Mouse (Mus musculus): ENCODE measurements around the gene Gm21969. TPM values are rescaled to one million over a fixed set of nuclear protein-coding genes. Genes with fewer than 3 reads are reported as not detected.
A peak's percentile ranks its signal among the peaks of the same experiment; 100 is the strongest.

Gm21969 gene
- polyA plus RNA-seq, 1 experiment from 2014 or later: not detected

DNA sequence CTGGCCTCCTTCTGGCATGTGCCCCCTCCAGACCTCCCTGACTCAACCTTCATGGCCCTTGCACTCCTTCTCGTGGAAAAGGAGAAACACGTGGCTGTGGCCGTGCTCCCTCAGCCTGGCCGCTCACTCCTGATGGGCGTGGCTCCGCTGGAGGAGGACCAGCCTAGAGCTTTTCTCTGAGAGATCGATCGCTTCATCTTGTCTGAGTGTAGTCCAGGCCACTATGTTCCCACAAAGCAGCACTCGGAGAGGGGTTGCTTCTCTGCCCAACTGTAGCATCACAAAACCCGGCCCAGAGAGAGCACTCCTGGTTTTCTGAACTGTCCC lies 29.2 kb downstream of the Gm21969 start:
- H3K4me2 ChIP-seq (ENCODE audit: low read length): no peak overlapping the region
- WGBS: 87% methylated on average over 10 of the region's 10 CpGs
- peaks cover 3% of the 10 kb centered on the region; the same call in 1 of the 2 replicates for H3K4me1 ChIP-seq (ENCODE audit: control insufficient read depth, insufficient read depth, low read length)
- H3K9ac ChIP-seq (ENCODE audit: low read depth, low read length): no peak overlapping the region
- H3K27me3 ChIP-seq (ENCODE audit: control insufficient read depth, insufficient read depth, low read depth, low read length): no peaks in the 10 kb centered on the region
- H3K9me3 ChIP-seq (replicated peaks; ENCODE audit: control insufficient read depth, low read length, poor library complexity, severe bottlenecking): no peaks in the 10 kb centered on the region
- H3K27ac ChIP-seq (ENCODE audit: low read length): no peak overlapping the region
- H3K36me3 ChIP-seq (ENCODE audit: control insufficient read depth, insufficient read depth, low read length): no peaks in the 10 kb centered on the region; the same call in 1 of the 2 replicates
- no peak for ATAC-seq
- H3K4me3 ChIP-seq (ENCODE audit: low read depth, low read length): no peak overlapping the region

DNA sequence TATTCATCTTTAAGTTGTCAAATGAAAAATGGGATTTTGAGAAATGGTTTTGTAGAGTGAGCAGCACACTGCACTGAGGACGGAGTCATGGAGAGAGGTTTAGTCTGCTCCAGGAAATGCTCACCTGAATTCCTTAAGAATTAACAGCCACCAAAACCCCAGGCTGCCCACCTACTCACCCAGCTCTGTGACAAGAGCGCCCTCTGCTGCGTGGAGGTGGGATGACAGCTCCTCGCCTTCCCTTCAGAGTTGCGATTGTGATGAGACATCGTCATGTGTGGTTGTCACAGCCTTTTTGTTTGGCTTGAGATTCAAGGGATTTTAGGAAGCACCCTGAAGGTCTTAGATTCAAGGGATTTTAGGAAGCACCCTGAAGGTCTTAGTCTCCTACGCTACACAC lies 33.4 kb downstream of the Gm21969 start:
- H3K9me3 ChIP-seq (replicated peaks; ENCODE audit: control insufficient read depth, low read length, poor library complexity, severe bottlenecking): no peaks in the 10 kb centered on the region
- H3K27me3 ChIP-seq (ENCODE audit: control insufficient read depth, insufficient read depth, low read depth, low read length): no peaks in the 10 kb centered on the region
- H3K4me1 ChIP-seq (ENCODE audit: control insufficient read depth, insufficient read depth, low read length): peaks cover 6% of the 10 kb centered on the region
- no peak overlapping the region for H3K4me2 ChIP-seq (ENCODE audit: low read length)
- H3K27ac ChIP-seq (ENCODE audit: low read length): no peak overlapping the region
- 26% methylated on average over 7 of the region's 7 CpGs for WGBS
- H3K4me3 ChIP-seq (ENCODE audit: low read depth, low read length): no peak overlapping the region
- H3K9ac ChIP-seq (ENCODE audit: low read depth, low read length): no peak overlapping the region
- H3K36me3 ChIP-seq (ENCODE audit: control insufficient read depth, insufficient read depth, low read length): peaks cover 3% of the 10 kb centered on the region
- ATAC-seq: no peak

GRCm38 (mm10) chr4:139637847-139638246 lies 34.9 kb downstream of the Gm21969 start:
- H3K9ac ChIP-seq (ENCODE audit: low read depth, low read length): no peak overlapping the region
- H3K36me3 ChIP-seq (ENCODE audit: control insufficient read depth, insufficient read depth, low read length): peaks cover 3% of the 10 kb centered on the region
- WGBS: 87% methylated on average over 9 of the region's 9 CpGs
- no peaks in the 10 kb centered on the region for H3K9me3 ChIP-seq (replicated peaks; ENCODE audit: control insufficient read depth, low read length, poor library complexity, severe bottlenecking)
- no peak overlapping the region for H3K4me2 ChIP-seq (ENCODE audit: low read length)
- peaks cover 14% of the 10 kb centered on the region for H3K4me1 ChIP-seq (ENCODE audit: control insufficient read depth, insufficient read depth, low read length)
- no peak overlapping the region for H3K4me3 ChIP-seq (ENCODE audit: low read depth, low read length)
- H3K27me3 ChIP-seq (ENCODE audit: control insufficient read depth, insufficient read depth, low read depth, low read length): no peaks in the 10 kb centered on the region
- ATAC-seq: no peak
- H3K27ac ChIP-seq (ENCODE audit: low read length): no peak overlapping the region

DNA sequence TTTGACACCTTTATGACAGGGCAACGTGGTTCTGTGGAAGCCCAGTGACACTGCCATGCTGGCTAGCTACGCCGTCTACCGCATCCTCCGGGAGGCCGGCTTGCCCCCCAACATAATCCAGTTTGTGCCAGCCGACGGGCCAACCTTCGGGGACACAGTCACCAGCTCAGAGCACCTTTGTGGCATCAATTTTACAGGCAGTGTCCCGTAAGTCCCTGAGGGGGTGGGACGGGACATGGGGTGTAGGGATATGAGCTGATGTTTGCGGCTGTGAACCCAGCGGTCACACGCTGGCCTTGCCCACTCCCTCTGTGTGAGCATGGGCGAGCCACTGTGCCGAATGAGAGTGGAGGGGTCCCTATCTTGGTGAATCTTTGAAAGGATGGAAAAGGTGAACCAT lies 35.4 kb downstream of the Gm21969 start:
- no peaks in the 10 kb centered on the region; the same call in 1 of the 2 replicates for H3K27me3 ChIP-seq (ENCODE audit: control insufficient read depth, insufficient read depth, low read depth, low read length)
- WGBS: 96% methylated on average over 16 of the region's 16 CpGs
- H3K9ac ChIP-seq (ENCODE audit: low read depth, low read length): no peak overlapping the region

DNA sequence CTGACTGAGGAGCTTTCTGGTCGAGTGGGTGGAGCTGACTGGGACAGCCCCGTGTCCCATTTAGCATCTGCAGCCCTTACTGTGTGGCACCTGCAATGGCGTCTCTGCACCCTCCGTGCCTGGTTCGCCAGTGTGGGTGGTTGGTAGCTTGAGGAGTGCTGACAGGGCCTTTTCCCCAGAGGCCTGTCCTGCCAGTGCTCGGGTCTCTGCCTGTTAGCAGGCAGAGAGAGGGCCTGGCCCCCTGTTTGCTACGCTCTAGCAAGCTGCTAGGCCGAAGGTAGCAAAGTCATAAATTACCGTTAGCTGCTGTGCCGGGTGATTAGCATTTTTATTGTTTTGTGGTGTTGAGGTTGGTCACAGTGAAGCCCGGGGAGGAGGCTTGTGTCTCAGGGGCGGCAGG lies 36.8 kb downstream of the Gm21969 start:
- Histone ChIP-seq H3K27ac (ENCODE audit: low read length) (no peak overlapping the region), H3K27me3 (ENCODE audit: control insufficient read depth, insufficient read depth, low read depth, low read length) (no peaks in the 10 kb centered on the region; the same call in 1 of the 2 replicates), H3K36me3 (ENCODE audit: control insufficient read depth, insufficient read depth, low read length) (peaks cover 7% of the 10 kb centered on the region), H3K4me3 (ENCODE audit: low read depth, low read length) (no peak overlapping the region), H3K4me2 (ENCODE audit: low read length) (no peak overlapping the region), H3K9ac (ENCODE audit: low read depth, low read length) (no peak overlapping the region), H3K4me1 (ENCODE audit: control insufficient read depth, insufficient read depth, low read length) (peaks cover 14% of the 10 kb centered on the region), H3K9me3 (replicated peaks; ENCODE audit: control insufficient read depth, low read length, poor library complexity, severe bottlenecking) (no peaks in the 10 kb centered on the region)
- WGBS: 32% methylated on average over 12 of the region's 12 CpGs
- no peak for ATAC-seq

More for the DNA sequence above, 35.4 kb downstream of the Gm21969 start:
- Histone ChIP-seq H3K4me2 (ENCODE audit: low read length) (no peak overlapping the region), H3K36me3 (ENCODE audit: control insufficient read depth, insufficient read depth, low read length) (peaks cover 3% of the 10 kb centered on the region), H3K4me1 (ENCODE audit: control insufficient read depth, insufficient read depth, low read length) (peaks cover 14% of the 10 kb centered on the region), H3K9me3 (replicated peaks; ENCODE audit: control insufficient read depth, low read length, poor library complexity, severe bottlenecking) (no peaks in the 10 kb centered on the region), H3K4me3 (ENCODE audit: low read depth, low read length) (no peak overlapping the region), H3K27ac (ENCODE audit: low read length) (no peak overlapping the region)
- ATAC-seq: no peak

DNA sequence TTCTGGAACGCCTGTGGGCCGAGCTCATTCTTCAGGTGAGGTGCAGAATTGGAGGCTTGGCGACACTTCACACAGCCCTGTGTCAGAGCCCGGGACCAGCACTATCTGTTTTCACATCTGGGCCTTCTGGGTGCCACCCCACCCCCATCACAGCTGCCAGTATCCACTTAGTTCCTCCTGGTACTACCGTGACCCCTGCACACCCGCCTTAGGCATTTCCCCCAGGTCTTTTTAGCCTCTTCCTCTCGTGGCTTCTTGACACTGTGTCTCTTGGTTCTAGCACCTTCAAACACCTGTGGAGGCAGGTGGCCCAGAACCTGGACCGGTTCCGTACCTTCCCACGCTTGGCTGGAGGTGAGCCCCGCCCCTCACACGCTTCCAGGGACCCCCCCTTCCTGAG lies 37.3 kb downstream of the Gm21969 start:
- no peak overlapping the region for H3K27ac ChIP-seq (ENCODE audit: low read length)
- WGBS: 69% methylated on average over 12 of the region's 12 CpGs
- H3K9ac ChIP-seq (ENCODE audit: low read depth, low read length): 0 out of 2 replicates have a peak overlapping the region, but pooled peaks have one; percentile 7

GRCm38 (mm10) chr4:139640775-139641174 lies 37.8 kb downstream of the Gm21969 start:
- Histone ChIP-seq H3K27me3 (ENCODE audit: control insufficient read depth, insufficient read depth, low read depth, low read length) (no peaks in the 10 kb centered on the region; the same call in 1 of the 2 replicates), H3K4me1 (ENCODE audit: control insufficient read depth, insufficient read depth, low read length) (peaks cover 14% of the 10 kb centered on the region), H3K36me3 (ENCODE audit: control insufficient read depth, insufficient read depth, low read length) (peaks cover 8% of the 10 kb centered on the region), H3K27ac (ENCODE audit: low read length) (no peak overlapping the region), H3K9me3 (replicated peaks; ENCODE audit: control insufficient read depth, low read length, poor library complexity, severe bottlenecking) (no peaks in the 10 kb centered on the region), H3K4me3 (ENCODE audit: low read depth, low read length) (no peak overlapping the region), H3K4me2 (ENCODE audit: low read length) (no peak overlapping the region), H3K9ac (ENCODE audit: low read depth, low read length) (0 out of 2 replicates have a peak overlapping the region, but pooled peaks have one; percentile 7)
- WGBS: 51% methylated on average over 6 of the region's 6 CpGs
- ATAC-seq: no peak

More for the DNA sequence above, 37.3 kb downstream of the Gm21969 start:
- Histone ChIP-seq H3K36me3 (ENCODE audit: control insufficient read depth, insufficient read depth, low read length) (peaks cover 8% of the 10 kb centered on the region), H3K4me2 (ENCODE audit: low read length) (no peak overlapping the region), H3K4me1 (ENCODE audit: control insufficient read depth, insufficient read depth, low read length) (peaks cover 14% of the 10 kb centered on the region), H3K9me3 (replicated peaks; ENCODE audit: control insufficient read depth, low read length, poor library complexity, severe bottlenecking) (no peaks in the 10 kb centered on the region), H3K27me3 (ENCODE audit: control insufficient read depth, insufficient read depth, low read depth, low read length) (no peaks in the 10 kb centered on the region; the same call in 1 of the 2 replicates), H3K4me3 (ENCODE audit: low read depth, low read length) (no peak overlapping the region)
- no peak for ATAC-seq

DNA sequence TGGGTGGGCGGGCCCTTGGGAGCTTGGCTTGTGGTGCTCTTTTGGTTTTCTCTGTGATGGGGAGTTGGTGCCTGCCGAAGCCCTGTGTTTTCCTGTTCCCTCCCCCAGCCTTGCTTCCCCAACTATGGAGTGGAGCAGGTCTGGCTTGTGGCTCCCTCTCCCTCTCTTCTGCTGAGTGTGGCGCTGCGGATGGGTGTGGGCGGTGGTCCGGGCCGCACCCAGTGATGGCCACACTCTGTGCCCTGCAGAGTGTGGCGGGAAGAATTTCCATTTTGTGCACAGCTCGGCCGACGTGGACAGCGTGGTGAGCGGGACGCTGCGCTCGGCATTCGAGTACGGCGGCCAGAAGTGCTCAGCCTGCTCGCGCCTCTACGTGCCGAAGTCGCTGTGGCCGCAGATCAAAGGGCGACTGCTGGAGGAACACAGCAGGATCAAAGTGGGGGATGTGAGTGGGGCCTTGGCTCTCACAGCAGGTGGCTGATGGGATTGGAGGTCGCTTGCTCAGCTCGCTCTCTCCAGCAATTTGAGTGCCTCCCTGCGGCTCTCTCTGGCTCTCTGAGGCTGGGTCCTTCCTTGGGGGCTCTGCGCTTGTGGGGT lies 38.9 kb downstream of the Gm21969 start:
- Histone ChIP-seq H3K4me1 (ENCODE audit: control insufficient read depth, insufficient read depth, low read length) (peaks cover 14% of the 10 kb centered on the region), H3K36me3 (ENCODE audit: control insufficient read depth, insufficient read depth, low read length) (peaks cover 8% of the 10 kb centered on the region), H3K27ac (ENCODE audit: low read length) (peak overlapping the region; percentile 65; the same call in 1 of the 2 replicates), H3K4me3 (ENCODE audit: low read depth, low read length) (peak overlapping the region; percentile 20; the same call in 1 of the 2 replicates), H3K4me2 (ENCODE audit: low read length) (peak overlapping the region; percentile 54), H3K9me3 (replicated peaks; ENCODE audit: control insufficient read depth, low read length, poor library complexity, severe bottlenecking) (no peaks in the 10 kb centered on the region), H3K9ac (ENCODE audit: low read depth, low read length) (peak overlapping the region; percentile 32; the same call in 1 of the 2 replicates), H3K27me3 (ENCODE audit: control insufficient read depth, insufficient read depth, low read depth, low read length) (no peaks in the 10 kb centered on the region; the same call in 1 of the 2 replicates)
- no peak; the same call in 1 of the 2 replicates for ATAC-seq
- WGBS: 2% methylated on average over 30 of the region's 30 CpGs

GRCm38 (mm10) chr4:139643972-139644371 lies 41.0 kb downstream of the Gm21969 start:
- no peak overlapping the region for H3K4me2 ChIP-seq (ENCODE audit: low read length)
- H3K9me3 ChIP-seq (replicated peaks; ENCODE audit: control insufficient read depth, low read length, poor library complexity, severe bottlenecking): no peaks in the 10 kb centered on the region
- peaks cover 12% of the 10 kb centered on the region for H3K36me3 ChIP-seq (ENCODE audit: control insufficient read depth, insufficient read depth, low read length)
- peak; percentile 21 for ATAC-seq
- 12% methylated on average over 9 of the region's 9 CpGs for WGBS
- no peak overlapping the region for H3K4me3 ChIP-seq (ENCODE audit: low read depth, low read length)
- no peaks in the 10 kb centered on the region; the same call in 1 of the 2 replicates for H3K27me3 ChIP-seq (ENCODE audit: control insufficient read depth, insufficient read depth, low read depth, low read length)
- no peak overlapping the region for H3K27ac ChIP-seq (ENCODE audit: low read length)
- peaks cover 14% of the 10 kb centered on the region for H3K4me1 ChIP-seq (ENCODE audit: control insufficient read depth, insufficient read depth, low read length)
- no peak overlapping the region for H3K9ac ChIP-seq (ENCODE audit: low read depth, low read length)

Data from midbrain, embryonic 16.5 days (tissue).